Mouse (Mus musculus): ENCODE measurements around the gene Slx4. TPM values are rescaled to one million over a fixed set of nuclear protein-coding genes. Genes with fewer than 3 reads are reported as not detected.

Slx4 gene
- polyA plus RNA-seq (2015; fragmentation: Nextera tagmentation; extraction: Ambion mirVana) = 16.7 and 18.6 TPM in 2 replicates

DNA sequence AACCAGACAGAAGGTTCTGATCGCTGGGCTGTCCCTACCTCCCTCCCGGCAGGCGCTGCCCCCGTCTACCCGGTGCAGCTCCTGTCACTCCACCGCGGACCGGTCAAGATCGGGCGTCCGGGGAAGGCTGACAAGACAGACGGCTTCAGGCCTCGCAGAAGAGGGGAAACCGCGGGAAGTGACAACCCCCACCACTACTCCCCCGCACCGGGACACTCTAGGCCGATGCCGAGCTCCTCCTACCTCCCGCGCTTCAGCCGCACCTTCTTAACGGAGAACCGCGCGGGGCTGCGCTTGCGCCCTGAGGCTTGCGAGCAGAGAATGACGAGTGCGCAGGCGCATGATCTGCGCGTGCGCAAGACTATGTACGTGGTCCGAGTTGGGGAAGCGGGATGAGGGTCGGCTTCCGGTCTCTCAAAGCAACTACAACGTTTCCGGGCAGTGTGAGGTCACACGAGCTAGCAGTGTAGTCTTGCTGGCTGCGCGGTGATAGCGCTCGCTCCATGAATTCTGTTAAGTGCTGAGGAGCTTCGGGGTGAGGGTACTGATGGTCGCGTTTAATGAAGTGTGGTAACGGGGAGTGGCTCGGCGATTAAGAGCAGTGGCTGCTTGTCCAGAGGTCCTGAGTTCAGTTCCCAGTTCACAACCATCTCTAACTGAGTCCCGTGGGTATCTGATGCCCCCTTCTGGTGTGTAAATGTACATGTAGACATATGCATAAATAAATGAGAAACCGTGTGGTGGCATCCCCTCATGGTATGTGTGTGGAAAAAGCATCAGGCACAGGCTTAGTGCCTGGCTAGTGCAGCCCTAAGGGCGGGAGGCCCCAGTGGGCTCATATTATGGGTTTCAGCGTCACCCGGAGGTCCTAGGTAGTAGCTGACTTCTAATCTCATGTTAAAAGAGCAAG is at the start of gene Slx4:
TSS of gene Slx4 (minus strand) at position 282 of the 910 bp plus-strand sequence.
- H3K9me3 ChIP-seq = no peaks in the 10 kb centered on the region
- H3K27me3 ChIP-seq = no peaks in the 10 kb centered on the region
- H3K27ac ChIP-seq = peak within 1 kb of the TSS; percentile 83
- H3K4me1 ChIP-seq = peaks cover 14% of the 10 kb centered on the region
- H3K36me3 ChIP-seq = peaks cover 25% of the 10 kb centered on the region
- ATAC-seq (ENCODE audit: low FRiP score, low read depth) = peak; percentile 97
- WGBS = 1% methylated on average over 57 of the region's 58 CpGs
- peak within 1 kb of the TSS; percentile 90 for H3K4me3 ChIP-seq
- H3K9ac ChIP-seq = peak within 1 kb of the TSS; percentile 91
- peak within 1 kb of the TSS; percentile 82 for H3K4me2 ChIP-seq (replicated peaks)

DNA sequence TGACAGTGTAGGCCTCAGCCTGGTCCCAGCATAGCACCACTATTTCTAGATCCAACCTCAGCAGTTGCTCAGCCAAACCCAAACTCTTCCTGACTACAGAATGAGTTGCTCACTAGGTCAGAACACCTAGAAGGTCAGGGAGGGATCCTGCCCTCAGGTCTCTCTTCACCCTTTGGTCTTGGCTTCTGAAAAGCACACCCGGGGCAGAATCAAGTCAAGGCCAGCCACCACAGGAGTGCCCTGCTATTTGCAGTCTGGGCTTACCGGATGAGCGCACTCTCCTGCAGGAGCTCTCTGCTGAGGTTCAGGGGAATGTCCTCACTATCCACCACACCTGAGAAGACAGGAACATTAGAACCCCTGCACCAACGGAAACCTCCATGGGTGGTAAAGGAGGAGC is 49.0 kb upstream of the Slx4 start:
- Histone ChIP-seq H3K27me3 (no peaks in the 10 kb centered on the region), H3K27ac (no peak overlapping the region), H3K4me3 (no peak overlapping the region), H3K9ac (no peak overlapping the region), H3K36me3 (peaks cover 91% of the 10 kb centered on the region), H3K9me3 (no peaks in the 10 kb centered on the region), H3K4me2 (replicated peaks) (no peak overlapping the region), H3K4me1 (no peaks in the 10 kb centered on the region)
- WGBS = 96% methylated on average over 4 of the region's 4 CpGs
- ATAC-seq (ENCODE audit: low FRiP score, low read depth) = no peak

DNA sequence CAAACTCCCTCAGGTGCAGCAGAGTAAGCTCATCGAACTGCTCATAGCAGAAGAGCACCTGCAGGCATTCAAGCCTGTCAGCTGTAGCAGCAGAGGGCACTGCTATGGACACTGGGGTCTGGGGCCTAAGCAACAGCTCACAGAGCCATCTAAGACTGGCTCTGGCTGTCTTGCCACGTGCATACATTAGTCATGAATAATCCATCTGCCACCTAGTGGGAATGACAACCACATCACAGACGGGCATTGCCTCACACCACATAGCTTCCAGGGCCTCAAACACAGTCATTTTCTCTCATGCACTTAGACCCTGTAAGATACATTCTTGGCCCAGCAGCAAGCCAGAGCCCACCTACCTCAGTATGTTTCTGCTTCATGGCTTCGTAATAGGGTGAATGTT is 42.0 kb upstream of the Slx4 start:
- no peak overlapping the region for H3K27ac ChIP-seq
- no peak overlapping the region for H3K4me3 ChIP-seq
- no peak for ATAC-seq (ENCODE audit: low FRiP score, low read depth)
- 86% methylated on average over 4 of the region's 4 CpGs for WGBS
- no peak overlapping the region for H3K9ac ChIP-seq
- H3K36me3 ChIP-seq = peaks cover 97% of the 10 kb centered on the region
- no peaks in the 10 kb centered on the region for H3K4me1 ChIP-seq
- H3K9me3 ChIP-seq = no peaks in the 10 kb centered on the region
- H3K4me2 ChIP-seq (replicated peaks) = no peak overlapping the region
- no peaks in the 10 kb centered on the region for H3K27me3 ChIP-seq

DNA sequence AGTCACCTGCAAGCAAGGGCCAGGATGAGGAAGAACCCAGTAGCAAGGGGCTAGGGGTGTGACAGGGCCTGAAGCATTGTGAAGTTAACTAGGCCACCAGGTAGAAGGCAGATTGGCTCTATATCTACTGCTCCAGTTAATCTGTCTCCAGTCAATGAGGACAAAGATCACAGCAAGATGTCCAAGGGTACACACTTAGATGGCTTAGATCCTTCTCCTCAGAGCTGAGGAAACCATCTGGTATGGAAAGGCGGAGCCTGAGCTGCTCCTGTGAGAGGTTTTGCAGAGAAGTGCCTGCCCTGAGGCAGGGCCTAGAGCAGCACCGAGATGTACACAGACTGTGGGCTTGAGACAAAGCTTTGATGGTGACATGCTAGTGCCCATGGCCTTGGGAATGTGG is 40.5 kb upstream of the Slx4 start:
- H3K4me2 ChIP-seq (replicated peaks) = no peak overlapping the region
- no peaks in the 10 kb centered on the region for H3K27me3 ChIP-seq
- H3K9me3 ChIP-seq = no peaks in the 10 kb centered on the region
- WGBS = 88% methylated on average over 2 of the region's 2 CpGs
- no peak overlapping the region for H3K27ac ChIP-seq
- no peak overlapping the region for H3K9ac ChIP-seq
- H3K4me1 ChIP-seq = no peaks in the 10 kb centered on the region
- peaks cover 97% of the 10 kb centered on the region for H3K36me3 ChIP-seq
- ATAC-seq (ENCODE audit: low FRiP score, low read depth) = no peak
- H3K4me3 ChIP-seq = no peak overlapping the region

DNA sequence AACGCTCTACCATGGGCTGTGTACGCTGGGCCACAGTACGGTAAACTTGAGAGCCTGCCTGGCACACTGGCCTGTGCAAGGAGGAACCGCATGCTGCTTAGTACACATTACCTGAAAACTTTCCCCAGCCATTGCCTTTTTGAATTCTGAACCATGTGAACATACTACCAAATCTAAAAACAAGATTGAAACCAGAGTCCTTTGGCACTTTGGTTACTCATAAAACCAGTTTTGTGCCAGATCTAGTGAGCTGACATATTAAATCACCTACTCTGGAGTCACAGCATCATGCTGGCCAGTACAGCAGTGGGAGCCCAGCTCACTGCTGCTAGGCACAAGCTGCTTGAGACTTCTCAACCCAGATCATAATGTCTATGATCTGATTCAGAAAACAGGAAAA is 38.1 kb upstream of the Slx4 start:
- WGBS = 98% methylated on average over 4 of the region's 4 CpGs
- no peak for ATAC-seq (ENCODE audit: low FRiP score, low read depth)
- Histone ChIP-seq H3K4me3 (no peak overlapping the region), H3K27ac (no peak overlapping the region), H3K9ac (no peak overlapping the region), H3K9me3 (no peaks in the 10 kb centered on the region), H3K27me3 (no peaks in the 10 kb centered on the region), H3K4me2 (replicated peaks) (no peak overlapping the region), H3K4me1 (no peaks in the 10 kb centered on the region), H3K36me3 (peaks cover 96% of the 10 kb centered on the region)

DNA sequence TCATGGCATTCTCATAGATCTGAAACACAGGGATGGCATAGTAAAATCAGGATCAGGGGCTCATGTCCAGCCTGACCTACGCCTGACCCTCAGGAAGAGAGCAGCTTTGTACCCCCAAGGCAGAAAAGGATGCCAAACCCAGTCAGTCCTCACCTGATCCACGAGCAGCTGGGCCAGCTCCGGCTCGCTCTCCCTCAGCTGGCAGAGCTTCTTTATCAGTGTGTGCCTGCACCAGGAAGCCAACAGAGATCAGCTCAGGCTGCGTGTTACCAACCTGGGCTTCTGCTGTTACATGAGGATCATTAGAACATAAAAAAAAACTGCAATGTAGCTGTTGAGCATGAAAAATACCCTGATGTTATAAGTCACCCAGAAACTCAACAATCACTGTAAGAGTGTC is 36.6 kb upstream of the Slx4 start:
- no peak overlapping the region for H3K4me2 ChIP-seq (replicated peaks)
- no peaks in the 10 kb centered on the region for H3K4me1 ChIP-seq
- no peaks in the 10 kb centered on the region for H3K9me3 ChIP-seq
- no peak for ATAC-seq (ENCODE audit: low FRiP score, low read depth)
- no peak overlapping the region for H3K9ac ChIP-seq
- no peaks in the 10 kb centered on the region for H3K27me3 ChIP-seq
- 91% methylated on average over 5 of the region's 5 CpGs for WGBS
- no peak overlapping the region for H3K27ac ChIP-seq
- peaks cover 86% of the 10 kb centered on the region for H3K36me3 ChIP-seq
- no peak overlapping the region for H3K4me3 ChIP-seq

DNA sequence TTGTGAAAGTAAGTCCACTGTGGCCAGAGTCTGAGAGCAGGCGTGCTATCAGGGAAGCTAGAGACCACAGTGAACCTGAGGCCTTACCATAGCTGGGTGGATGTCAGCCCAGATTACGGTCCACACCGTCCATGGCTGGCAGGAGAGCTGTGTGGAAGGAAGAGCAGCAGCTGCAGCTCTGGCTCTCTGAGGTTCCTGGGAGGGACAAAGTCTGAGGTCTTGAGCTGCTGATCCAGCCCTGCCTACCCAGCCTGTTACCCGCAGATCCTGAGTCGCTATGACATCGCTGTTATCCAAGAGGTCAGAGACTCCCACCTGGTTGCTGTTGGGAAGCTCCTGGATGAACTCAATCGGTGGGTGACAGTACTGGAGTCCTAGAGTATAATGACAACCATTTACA is 34.1 kb upstream of the Slx4 start:
- H3K36me3 ChIP-seq = peaks cover 62% of the 10 kb centered on the region
- H3K27me3 ChIP-seq = no peaks in the 10 kb centered on the region
- H3K4me3 ChIP-seq = no peak overlapping the region
- no peaks in the 10 kb centered on the region for H3K9me3 ChIP-seq
- WGBS = 90% methylated on average over 7 of the region's 7 CpGs
- no peaks in the 10 kb centered on the region for H3K4me1 ChIP-seq
- H3K27ac ChIP-seq = no peak overlapping the region
- no peak for ATAC-seq (ENCODE audit: low FRiP score, low read depth)
- H3K4me2 ChIP-seq (replicated peaks) = no peak overlapping the region
- H3K9ac ChIP-seq = no peak overlapping the region

DNA sequence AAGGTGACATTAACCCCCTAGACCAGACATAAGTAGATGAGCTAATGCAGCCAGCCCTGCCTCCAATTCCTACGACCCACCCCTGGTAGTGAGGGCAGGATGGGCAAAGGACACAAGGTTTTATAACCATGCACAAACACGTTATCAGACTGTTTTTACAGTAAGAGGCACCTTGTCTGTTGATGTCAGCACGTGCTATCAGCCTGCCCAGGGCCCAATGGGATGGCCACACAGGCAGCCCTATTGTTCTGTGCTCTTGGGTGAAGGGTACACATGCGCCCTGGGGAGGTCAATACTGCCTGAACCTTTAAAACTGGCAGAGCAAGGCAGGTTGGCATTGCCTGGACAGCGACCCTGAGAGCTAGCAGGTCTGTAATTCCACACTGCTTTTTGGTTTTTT is 33.2 kb upstream of the Slx4 start, which contains the start of gene Dnase1:
TSS of gene Dnase1 (plus strand) at position 136 of the 400 bp plus-strand sequence.
- H3K36me3 ChIP-seq = peaks cover 55% of the 10 kb centered on the region
- no peaks in the 10 kb centered on the region for H3K9me3 ChIP-seq
- H3K4me3 ChIP-seq = no peak within 1 kb of the TSS
- 89% methylated on average over 5 of the region's 5 CpGs for WGBS
- H3K27ac ChIP-seq = no peak within 1 kb of the TSS
- H3K4me2 ChIP-seq (replicated peaks) = no peak within 1 kb of the TSS
- H3K9ac ChIP-seq = no peak within 1 kb of the TSS
- ATAC-seq (ENCODE audit: low FRiP score, low read depth) = no peak
- H3K27me3 ChIP-seq = no peaks in the 10 kb centered on the region
- no peaks in the 10 kb centered on the region for H3K4me1 ChIP-seq

DNA sequence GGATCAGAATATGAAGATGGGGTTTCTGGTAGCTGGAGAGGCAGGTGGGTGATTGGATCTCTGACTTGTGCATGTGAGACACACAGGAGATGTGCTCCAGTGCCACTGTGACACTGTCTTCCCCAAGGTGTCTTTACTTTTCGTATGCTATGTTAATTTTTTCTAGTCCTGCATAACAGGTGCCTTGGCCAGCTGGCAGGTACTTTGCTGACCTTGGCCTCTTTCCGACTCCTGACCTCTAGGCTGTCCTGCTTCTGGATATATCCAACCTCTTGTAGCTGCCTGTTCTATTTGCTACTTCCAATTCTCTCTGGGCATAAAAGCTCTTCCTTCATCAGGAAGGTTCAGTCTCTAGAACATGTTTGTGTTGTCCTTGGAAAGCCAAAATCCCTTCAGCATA is 32.0 kb upstream of the Slx4 start:
- Histone ChIP-seq H3K4me1 (no peaks in the 10 kb centered on the region), H3K9ac (no peak overlapping the region), H3K4me2 (replicated peaks) (no peak overlapping the region), H3K9me3 (no peaks in the 10 kb centered on the region), H3K27ac (no peak overlapping the region), H3K27me3 (no peaks in the 10 kb centered on the region), H3K4me3 (no peak overlapping the region), H3K36me3 (peaks cover 43% of the 10 kb centered on the region)
- 86% methylated on average over 2 of the region's 2 CpGs for WGBS
- ATAC-seq (ENCODE audit: low FRiP score, low read depth) = no peak

DNA sequence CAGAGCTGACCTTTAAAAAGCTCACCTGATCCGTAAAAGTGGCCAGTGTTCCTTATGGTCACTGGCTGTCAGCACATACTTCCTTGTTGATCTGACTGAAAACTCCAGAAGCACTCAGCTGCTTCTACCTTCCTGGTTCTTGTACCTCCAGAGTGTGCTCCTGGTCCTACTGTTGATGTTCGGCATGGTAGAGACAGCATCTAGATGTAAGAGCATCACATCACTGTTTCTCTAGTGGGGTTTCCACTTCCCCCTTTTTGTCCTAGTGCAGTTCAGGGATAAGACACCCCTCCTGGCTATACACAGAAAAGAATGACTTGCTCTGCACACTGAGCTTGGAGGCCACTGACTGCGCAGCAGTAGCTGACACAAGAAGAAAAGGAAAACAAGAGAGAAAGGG is 30.9 kb upstream of the Slx4 start:
- no peak overlapping the region for H3K9ac ChIP-seq
- no peaks in the 10 kb centered on the region for H3K9me3 ChIP-seq
- H3K4me3 ChIP-seq = no peak overlapping the region
- 86% methylated on average over 3 of the region's 3 CpGs for WGBS
- H3K4me1 ChIP-seq = no peaks in the 10 kb centered on the region
- no peak overlapping the region for H3K27ac ChIP-seq
- no peaks in the 10 kb centered on the region for H3K27me3 ChIP-seq
- H3K36me3 ChIP-seq = peaks cover 32% of the 10 kb centered on the region
- no peak overlapping the region for H3K4me2 ChIP-seq (replicated peaks)
- no peak for ATAC-seq (ENCODE audit: low FRiP score, low read depth)

DNA sequence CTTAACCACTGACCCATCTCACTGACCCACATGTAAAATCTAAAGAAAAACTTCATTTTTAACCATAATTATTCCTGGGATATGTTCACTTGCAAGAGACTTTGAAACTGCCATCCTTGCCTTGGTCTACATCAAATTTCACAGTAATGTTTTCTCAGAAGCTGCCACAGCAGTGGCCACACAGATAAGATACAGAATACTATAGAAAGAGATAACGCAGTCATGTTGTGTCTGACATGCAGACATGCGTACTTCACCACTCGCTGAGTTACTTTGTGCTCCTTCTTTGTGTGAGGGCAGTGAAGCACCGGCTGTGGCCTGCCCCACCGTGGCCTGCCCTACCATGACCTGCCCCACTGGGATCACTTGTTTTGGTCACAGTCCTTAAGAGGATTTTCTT is 30.4 kb upstream of the Slx4 start:
- Histone ChIP-seq H3K36me3 (peaks cover 27% of the 10 kb centered on the region), H3K27me3 (no peaks in the 10 kb centered on the region), H3K9ac (no peak overlapping the region), H3K9me3 (no peaks in the 10 kb centered on the region), H3K4me1 (no peaks in the 10 kb centered on the region), H3K4me3 (no peak overlapping the region), H3K4me2 (replicated peaks) (no peak overlapping the region), H3K27ac (no peak overlapping the region)
- no peak for ATAC-seq (ENCODE audit: low FRiP score, low read depth)
- WGBS = 84% methylated on average over 5 of the region's 5 CpGs

DNA sequence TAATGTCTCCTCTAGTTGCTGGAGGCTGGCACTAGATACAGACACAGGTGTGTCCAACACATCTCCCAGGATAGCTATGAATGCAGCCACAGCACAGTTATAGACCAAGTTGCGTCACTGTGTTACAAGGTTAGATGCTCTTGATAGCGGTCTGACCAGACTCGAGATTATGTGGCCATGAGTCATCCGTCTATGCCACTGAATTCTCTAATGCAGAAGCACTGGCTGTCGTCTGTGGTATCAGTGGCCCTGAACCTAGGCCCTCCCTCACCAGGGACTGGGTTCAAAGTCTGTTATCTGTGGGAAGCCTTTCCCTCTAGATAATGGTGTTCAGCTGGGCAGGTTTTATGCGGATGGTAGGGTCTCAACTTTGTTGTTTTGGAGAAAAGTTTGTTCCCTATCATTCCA is 28.8 kb upstream of the Slx4 start:
- ATAC-seq (ENCODE audit: low FRiP score, low read depth) = no peak
- Histone ChIP-seq H3K9ac (no peak overlapping the region), H3K36me3 (peaks cover 11% of the 10 kb centered on the region), H3K4me2 (replicated peaks) (no peak overlapping the region), H3K27me3 (no peaks in the 10 kb centered on the region), H3K27ac (no peak overlapping the region), H3K4me1 (no peaks in the 10 kb centered on the region), H3K4me3 (no peak overlapping the region), H3K9me3 (no peaks in the 10 kb centered on the region)
- WGBS = 88% methylated on average over 6 of the region's 6 CpGs
